Mouse (Mus musculus) forelimb bud, embryonic 11.5 days (tissue): ENCODE data around the gene Trpv2.

Experiments
- DNase-seq: peaks from one replicate; pipeline ENCODE4 v3.0.0-alpha.2; 2012; ENCODE audit warnings: low read depth, low spot score

Gene Trpv2

DNA sequence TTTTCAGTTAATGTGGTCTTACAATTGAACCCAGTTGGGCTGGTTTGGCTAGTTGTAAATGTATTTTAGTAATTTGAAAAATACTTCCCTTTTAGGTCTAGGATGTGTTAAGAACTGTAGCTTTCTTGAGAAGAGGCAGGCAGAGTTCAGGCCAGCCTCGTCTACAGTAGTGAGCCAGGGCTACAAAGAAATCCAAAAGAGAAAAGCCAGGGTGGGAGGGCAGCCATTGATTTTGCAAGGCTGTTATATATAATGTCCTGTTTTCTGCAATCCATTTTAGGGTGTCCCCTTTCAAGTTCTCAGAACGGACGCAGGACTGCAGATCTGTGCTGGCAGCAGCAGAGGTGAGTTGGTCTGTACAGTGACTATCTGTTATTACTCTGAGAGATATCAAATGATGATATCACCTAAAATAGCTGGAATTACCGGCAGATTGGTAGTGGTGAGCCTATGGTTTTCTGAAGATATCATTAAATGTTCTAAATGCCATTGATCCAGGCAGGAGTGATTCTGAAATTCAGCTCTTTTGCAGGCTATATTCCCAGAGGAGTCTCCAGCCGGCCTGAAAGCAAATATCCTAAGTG lies 29.9 kb downstream of the Trpv2 start:
- DNase-seq = no peak

DNA sequence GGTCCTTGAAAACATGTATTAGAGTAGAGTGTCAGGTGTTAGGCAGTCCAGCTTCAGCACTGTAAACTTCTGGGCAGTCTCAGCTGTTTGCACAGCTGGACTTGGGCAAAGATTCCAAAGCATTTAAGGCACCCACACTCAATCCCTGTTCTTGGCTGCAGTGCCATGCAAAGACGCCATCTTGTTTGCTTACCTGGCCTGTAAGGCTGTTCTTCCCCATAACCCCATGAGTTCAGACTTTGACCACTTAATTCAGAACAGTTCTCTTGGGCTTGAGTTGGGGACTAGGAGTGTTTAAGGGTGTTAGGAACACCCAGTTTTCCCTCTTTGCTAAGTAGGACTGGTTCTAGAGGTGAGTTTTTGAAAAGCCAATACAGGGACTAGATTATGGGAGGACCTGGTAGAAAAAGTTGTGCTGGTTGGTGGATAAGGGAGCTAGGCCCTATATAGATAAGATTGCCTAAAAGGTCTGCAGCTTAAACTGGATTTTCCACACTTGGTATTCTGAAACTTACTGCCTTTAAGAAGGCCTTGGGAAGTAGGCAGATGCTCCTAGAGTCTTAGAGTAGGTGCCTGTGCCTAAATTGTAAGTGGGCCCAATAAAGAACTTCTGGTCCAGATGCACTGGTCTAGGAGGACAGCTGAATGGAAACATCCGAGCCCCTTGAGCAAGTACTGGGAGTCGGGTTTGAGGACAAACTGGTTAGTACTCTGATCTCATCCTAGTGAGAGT lies 30.8 kb downstream of the Trpv2 start:
- DNase-seq = no peak

DNA sequence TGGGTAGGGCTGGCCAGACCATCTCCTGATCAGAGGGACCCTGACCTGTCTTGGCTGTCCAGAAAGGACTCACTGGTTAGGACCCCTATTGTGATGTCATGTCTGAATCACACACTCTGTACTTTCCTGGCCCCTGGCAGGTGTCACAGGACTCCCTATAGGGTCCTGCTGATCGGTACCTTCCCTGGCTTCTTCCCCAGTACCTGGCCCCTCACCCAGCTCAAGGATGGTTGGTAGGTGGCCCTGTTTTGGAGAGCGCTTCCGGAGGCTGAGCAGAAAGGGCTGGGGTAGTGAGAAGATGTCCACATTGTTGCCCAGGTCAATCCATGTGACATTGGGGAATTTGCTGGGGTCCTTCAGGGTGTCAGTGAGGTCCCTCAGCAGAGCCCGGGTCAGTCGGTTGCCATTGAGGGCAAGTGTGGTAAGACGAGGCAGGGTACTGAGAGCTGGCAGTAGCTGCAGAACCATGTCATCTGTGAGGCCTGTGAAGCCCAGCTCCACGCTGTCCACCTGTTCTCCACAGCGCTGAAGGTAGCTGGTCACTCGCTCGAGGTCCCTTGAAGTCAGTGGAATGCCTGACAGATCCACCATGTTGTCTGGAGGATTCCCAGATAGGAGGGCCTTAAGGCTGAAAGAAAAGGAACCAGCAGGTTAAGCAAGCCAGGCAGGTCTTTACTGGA lies 31.5 kb downstream of the Trpv2 start:
- DNase-seq = no peak

DNA sequence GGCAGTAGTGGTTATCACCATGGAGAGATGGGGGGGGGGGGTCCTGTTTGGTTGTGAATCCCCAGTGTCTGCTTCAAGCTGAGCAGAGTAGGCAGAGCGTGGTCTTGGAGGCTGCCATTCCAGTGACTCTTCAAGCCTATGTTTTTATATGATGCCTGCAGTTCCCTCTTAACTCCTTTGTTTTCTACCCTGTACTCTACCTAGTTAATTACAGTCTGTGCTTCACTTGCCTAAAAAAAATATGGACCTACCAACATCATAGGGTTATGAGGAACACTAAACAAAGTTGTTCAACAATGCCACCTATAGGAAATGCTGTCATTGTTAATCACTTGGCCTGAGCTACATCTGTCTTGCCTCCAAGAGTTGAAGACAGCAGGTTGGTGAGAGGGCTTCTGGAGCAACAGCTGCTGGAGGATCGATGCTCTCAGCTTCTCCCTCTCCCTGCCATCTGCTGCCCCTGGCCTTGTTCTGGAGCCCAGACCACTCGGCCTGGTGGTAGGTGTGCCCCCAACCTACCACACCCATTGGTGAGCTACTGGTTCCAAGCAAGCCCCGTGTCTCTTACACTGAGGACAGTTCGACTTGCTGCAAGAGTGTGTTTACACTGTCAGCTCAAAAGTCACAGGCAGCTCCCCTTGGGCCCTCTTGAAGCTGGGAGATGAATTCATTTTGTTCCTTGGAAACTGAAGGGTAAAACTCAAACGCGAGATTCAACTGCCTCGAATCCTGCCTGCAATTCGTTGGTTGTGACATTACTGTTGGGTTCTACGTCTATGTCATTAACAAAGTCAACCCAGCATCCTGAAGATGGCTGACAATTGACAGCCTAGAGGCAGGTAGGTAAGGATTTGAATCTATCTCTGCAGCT lies 32.2 kb downstream of the Trpv2 start:
- no peak for DNase-seq

DNA sequence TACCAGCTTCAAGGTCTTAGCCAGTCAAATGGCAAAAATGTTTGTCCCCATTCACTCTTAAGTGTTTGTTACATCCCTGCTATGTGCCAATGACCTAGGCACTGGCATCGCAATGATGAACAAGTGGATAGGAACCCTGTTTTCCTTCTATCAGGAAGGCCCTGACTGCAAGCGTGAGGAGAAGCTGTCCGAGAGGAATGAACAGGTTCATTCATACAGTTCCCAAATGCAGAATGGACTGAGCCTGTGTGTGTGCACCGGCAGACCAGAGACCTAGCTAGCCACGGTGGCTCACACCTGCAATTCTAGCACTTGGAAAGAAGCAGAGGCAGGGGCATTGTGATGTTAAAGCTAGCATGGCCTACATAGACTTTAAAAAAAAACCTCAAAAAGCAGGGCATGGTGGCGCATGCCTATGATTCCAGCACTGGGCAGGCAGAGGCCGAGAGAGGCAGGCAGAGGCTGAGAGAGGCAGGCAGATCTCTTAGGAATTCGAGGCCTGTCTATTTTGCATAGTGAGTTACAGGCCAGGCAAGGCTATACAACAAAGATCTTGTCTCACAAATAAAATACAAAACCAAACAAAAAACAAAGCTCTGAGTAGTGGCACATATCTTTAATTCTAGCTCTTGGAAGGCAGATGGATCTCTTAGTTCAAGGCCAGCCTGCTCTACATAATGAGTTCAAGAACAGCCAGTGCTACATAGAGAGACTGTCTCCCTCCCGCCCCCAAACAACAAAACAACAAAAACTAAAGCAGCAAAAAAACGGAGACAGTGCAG lies 33.1 kb downstream of the Trpv2 start:
- no peak for DNase-seq

DNA sequence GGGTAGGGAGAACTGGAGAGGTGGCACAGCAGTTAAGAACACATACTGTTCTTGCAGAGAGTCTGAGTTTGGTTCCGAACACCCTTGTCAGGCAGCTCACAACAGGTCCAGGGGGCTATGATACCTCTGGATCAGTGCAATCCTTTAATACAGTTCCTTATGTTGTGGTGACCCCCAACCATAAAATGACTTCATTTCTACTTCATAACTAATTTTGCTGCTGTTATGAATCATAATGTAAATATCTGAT lies 33.6 kb downstream of the Trpv2 start:
- no peak for DNase-seq

DNA sequence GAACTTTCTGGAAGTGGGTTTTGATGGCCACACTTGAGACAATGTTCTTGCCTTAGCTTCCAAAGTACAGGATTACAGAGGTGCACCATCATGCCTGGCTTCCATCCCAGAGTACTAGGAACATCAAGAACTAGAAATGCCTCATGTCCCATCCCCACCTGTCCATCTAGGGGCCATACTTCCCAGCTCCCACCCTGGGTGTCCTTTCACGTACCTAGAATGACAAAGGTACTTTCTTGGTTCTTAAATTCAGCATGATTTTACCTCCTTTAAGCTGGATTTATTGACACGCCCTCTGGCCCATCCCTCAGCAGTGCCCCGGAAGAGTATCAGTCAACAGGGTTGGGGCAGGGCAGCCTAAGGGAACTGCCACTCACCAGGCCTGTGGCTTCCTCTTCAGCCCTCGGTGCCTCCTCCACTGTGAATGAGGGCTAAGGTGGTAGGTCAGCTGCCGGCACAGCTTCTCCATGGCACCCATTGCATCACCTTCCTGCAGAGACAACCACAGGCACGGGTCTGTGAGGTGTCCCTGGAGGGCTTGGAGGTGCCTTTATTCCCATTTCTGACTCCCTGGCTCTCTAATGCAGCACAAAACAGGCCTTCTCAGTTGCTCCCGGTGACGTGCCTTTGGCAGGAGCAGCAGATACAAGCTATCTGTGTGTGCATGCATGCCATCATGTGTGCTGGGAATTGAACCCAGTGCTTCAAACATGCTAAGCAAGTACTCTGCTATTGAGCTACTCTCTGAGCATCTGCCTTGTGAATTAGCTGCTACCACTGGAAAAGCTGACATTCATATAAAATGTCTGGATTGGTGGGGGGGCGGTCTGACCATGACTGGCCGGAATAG lies 34.8 kb downstream of the Trpv2 start:
- no peak for DNase-seq

DNA sequence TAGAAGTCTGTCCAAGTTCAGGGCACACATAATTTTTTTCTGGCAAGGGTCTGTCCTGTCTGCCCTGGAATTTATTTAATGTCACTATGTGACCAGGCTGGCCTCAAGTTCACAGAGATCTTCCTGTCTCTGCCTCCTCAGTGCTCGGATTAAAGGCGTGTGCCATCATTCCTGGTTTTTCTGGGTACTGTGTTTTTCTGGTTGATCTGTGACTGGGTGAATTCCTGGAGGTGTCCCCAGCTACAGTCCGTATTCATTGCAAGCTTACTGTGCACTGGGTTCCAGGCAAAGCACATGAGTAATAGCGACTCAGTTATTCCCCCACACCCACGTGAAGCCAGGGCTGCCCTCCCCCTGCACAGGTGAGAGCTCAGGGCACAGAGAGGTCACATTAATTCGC lies 36.0 kb downstream of the Trpv2 start:
- no peak for DNase-seq

DNA sequence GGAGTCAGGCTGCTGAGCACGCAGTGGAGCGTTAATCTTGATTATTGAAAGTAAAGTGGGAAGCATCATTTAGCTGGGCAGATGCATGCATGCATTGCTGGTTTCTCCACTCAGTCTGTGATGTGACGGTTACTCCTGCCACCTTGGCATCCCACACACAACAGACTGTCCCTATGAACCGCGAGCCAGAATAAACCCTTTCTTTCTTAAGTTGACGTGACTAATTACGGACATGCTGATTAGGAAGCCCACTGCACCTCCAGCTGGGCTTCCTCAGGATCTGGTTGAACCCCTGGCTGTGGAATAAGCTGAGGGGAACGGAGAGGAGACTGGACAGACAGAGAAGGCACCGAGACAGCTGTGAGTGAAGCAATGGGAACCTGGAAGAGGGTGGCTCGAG lies 38.3 kb downstream of the Trpv2 start:
- DNase-seq = no peak

DNA sequence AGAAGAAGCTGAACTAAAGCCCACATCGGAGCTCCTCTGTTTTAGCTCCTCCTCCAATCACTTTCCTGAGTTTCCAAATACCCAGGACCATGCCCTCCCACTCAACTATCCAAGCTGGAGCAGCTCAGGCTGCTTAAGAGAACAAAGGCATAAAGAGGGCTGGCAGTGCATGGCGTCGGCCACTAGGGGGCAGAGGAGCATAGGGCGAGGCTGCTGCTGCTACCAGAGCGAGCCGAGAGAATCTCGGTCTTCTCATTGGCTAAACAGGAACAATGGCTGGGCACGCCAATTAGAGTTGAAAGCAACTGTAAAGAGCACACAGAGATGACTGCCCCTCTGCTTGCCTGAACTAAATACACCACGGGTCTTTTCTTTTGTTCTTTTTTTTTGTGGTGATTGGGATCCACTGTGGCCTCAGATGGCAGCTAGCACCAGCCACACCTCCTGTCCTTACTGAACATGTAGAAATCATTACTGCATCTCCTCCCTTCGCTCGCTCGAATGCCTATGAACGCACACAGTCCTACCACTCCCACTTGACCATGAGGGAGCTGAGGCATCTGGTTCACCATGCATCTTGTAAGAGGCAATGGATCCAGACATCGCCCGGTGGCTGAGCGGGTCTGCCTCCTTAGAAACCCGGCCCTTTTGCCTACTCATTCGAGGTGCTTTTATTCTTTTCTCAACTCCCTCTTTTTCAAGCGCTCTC lies 39.5 kb downstream of the Trpv2 start:
- peak; percentile 97 for DNase-seq

DNA sequence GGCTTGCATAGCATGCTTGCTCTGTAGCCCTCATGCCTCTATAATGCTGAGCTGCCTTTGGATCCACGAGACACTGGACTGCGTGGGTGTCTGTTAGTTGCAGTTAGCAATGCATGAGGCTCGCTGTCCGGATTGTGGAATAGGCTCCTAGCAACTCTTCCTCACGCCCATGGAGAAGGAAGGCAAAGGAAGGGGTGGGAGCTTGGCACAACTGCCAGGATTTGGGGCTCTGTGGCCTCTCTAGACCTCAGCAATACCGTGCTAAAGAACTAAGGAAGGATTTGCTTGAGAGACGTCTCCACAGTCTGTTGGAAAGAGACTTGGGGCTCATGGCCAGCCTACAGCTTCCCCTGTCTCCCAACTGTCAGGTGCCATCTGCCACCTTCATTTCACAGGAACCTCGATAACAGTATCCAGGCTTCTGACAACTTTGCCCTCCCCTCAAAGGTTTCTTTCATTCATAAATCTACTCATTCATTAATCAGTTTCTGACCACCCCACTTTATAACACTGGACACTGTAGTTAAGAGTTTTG lies 40.7 kb downstream of the Trpv2 start:
- no peak for DNase-seq

DNA sequence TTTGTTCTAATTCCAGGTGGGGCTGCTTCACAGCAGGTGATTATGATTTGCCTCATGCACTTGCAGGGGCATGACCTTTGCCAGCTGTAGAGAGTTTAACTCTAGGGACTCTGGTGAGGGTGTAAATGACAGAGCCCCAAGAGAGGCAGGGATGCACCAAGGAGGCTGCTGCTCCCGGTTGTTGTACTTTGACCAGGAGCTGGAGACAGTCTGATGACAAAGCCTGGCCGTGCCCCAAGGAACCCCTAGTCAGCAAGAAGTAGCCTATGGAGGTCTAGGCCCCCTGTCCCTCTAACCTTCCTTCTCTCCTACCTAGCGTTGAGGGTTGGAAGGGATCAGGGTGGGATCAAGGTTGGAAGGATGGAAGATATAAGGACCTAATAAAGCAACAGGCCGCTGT lies 41.2 kb downstream of the Trpv2 start:
- no peak for DNase-seq

DNA sequence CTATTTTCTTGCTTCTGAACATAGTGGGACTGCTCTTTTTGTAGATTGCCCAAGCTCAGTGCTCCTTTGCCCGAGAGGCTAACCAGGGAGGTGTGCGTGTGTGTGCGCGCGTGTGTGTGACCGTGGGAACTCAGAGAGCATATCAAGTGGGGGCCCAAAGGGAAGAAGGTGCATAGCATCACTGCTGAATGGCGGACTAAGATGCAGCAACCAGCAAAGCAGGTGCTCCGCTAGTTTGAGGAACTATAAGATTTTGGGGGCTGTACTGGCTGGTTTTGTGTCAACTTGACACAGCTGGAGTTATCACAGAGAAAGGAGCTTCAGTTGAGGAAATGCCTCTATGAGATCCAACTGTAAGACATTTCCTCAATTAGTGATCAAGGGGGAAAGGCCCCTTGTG lies 46.8 kb downstream of the Trpv2 start:
- DNase-seq = no peak

DNA sequence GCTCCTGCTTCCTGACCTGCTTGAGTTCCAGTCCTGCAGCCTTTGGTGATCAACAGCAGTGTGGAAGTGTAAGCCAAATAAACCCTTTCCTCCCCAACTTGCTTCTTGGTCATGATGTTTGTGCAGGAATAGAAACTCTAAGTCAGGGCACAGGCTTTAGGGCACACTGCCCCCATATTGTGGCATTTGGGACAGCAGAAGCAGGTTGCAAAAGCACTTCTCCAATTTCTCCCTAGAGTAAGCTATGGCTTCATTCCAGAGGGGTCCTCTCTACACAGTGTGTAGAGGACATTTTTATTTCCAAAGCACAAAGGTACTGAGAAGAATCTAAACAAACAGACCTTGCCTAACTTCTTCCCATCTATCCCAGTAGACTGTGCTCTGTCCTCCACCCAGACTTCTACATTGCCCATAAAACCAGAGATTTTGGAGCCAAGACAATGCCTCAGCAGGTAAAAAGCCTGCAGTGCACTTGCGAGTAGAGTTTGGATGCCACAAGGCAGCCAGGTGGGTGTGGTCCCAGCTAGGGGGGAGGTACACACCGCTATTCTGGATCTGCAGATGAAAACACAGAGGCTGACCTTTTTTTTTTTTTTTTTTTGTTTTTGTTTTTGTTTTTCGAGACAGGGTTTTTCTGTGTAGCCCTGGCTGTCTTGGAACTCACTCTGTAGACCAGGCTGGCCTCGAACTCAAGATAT lies 47.4 kb downstream of the Trpv2 start:
- DNase-seq = no peak

DNA sequence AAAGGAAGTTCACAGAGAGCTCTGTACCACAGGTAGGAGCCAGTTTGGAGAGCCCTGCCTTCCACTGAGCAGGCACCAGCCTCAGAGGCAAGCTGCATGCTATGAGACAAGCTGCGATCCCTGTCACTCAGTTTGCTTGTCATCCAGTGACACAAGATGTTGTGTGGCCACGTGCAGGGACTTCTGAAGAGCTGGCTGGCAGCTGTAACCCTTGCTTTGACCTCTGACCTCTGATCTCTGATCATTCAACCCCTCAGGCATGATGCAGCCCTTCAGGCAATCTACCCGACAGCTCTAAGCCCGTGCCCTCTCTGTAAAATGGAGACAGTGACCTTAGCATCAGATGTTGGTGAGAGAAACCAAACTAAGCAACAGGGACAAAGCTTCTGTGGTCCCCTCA lies 48.6 kb downstream of the Trpv2 start:
- DNase-seq = no peak

DNA sequence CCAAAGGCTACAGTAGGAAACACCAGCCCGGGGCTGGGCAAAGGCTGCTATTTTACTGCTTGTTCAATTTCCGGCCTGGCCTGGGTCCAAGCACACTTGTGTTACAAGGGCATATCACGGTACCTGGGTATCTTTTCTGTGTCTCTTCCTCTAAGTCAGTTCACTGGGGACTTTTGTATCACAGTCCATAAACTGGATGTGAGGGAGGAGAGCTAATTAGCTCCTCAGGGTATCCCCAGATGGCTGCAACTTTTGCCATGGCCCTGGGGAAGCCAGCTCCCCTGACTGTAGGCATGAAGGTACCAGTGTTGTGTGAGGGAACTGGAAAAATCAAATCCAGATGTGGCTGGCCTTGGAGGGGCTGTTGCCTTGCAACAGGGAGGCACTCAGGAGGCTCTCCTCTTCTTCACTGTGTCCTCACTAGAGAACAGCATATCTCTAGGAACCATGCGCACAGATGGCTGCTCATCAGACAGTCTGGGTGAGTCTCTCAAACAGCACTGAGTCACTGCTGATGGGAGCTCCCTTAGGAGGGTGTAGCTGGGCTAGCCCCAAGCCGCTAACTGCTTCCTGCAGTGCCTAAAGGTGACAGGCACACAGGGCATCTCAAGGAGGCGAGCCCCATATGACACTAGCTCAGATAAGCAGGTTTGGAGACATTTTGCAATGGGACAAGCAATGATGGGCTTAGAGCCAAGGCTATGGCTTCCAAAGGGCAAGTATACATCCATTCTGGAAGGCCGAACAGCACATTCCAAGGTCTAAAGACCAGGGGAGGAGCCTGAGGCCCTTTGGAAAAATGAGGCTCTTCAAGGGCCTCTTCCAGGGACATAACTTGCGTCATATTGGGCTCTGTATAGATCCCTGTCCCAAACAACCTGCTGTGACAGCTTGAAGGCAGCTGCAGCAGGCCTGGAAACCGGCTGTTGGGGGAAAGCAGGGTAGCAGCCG lies 50.3 kb downstream of the Trpv2 start:
- peak; percentile 80 for DNase-seq

DNA sequence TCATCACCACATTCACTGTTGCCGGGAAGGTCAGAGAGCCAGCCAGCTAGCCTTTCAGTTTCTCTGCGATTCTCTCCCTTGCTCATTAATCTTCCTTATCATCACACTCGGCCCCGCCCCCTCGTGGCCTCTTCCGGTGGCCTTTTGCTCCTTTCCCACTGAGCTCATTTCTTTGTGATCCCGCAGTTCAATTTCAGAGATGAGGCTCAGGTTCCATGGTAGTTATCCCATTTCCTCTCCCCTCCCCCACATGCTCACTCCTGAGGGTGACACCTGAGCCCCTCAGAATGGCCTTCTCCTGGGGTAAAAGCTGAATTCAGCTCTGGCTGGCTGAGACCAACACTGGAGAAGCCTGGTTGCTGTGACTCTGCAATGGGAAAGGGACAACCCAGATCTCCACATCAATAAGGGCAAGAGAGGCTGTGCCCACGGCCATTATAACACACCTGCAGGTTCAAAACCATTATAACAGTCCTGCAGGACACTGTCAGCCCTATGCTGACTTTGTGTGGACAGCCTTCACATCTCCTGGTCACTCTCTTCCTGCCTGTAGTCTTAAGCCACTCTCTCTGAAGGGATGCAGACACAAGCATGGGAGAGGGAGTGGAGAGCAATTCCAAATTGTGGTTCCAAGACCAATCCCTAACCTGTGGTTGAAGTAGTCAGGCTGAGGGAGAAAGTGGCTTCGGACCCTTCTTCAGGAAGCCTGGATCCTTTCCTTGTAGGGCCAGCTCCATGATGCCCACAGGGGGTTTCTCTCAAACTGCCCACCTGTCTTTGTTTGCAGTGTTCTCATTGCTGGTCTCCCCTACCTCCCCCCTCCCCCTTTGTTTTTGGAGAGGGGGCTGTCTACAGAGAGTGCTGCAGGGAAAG lies 55.3 kb downstream of the Trpv2 start:
- DNase-seq = peak; percentile 64
